Mouse (Mus musculus): ENCODE data around the gene Scn5a. TPM values are rescaled to one million over a fixed set of nuclear protein-coding genes. Genes with fewer than 3 reads are reported as not detected.
A peak's percentile ranks its signal among the peaks of the same experiment; 100 is the strongest.

Scn5a gene
- 0.39 and 0.59 TPM in 2 replicates for polyA plus RNA-seq (2014; fragmentation: Nextera tagmentation; extraction: Ambion mirVana)

GRCm38 (mm10) chr9:119578636-119579438 is at the start of gene Scn5a:
TSS of gene Scn5a (minus strand) at chr9:119579016.
- H3K9me3 ChIP-seq (replicated peaks; ENCODE audit: control insufficient read depth, low read length), result no peaks in the 10 kb centered on the region
- H3K9ac ChIP-seq (ENCODE audit: low read length), result peak within 1 kb of the TSS; percentile 71
- no peaks in the 10 kb centered on the region for H3K36me3 ChIP-seq (ENCODE audit: control insufficient read depth, insufficient read depth, low read length)
- ATAC-seq (peak; percentile 80), DNase-seq (ENCODE audit: low spot score) (peak; percentile 33)
- no peak within 1 kb of the TSS; the same call in 1 of the 2 replicates for H3K27ac ChIP-seq (ENCODE audit: low read depth, low read length)
- H3K4me3 ChIP-seq (ENCODE audit: low read depth, low read length), result peak within 1 kb of the TSS; percentile 55
- peaks cover 40% of the 10 kb centered on the region for H3K27me3 ChIP-seq (replicated peaks; ENCODE audit: control insufficient read depth, insufficient read depth, low read length)
- H3K4me1 ChIP-seq (ENCODE audit: control insufficient read depth, insufficient read depth, low read length), result peaks cover 4% of the 10 kb centered on the region; the same call in 1 of the 2 replicates
- peak within 1 kb of the TSS; percentile 98 for H3K4me2 ChIP-seq (ENCODE audit: low read length)
- 1% methylated on average over 58 of the region's 99 CpGs for WGBS

- 84% methylated on average over 6 of the region's 6 CpGs for WGBS
Measured at GRCm38 (mm10) chr9:119627227-119627626, 48.4 kb upstream of the Scn5a start.

GRCm38 (mm10) chr9:119624151-119624550 is 45.3 kb upstream of the Scn5a start:
- ATAC-seq, result no peak

More at GRCm38 (mm10) chr9:119627227-119627626, 48.4 kb upstream of the Scn5a start:
- H3K4me3 ChIP-seq (ENCODE audit: low read depth, low read length), result no peak overlapping the region
- no peaks in the 10 kb centered on the region for H3K27me3 ChIP-seq (replicated peaks; ENCODE audit: control insufficient read depth, insufficient read depth, low read length)
- H3K9me3 ChIP-seq (replicated peaks; ENCODE audit: control insufficient read depth, low read length), result no peaks in the 10 kb centered on the region
- no peak overlapping the region for H3K4me2 ChIP-seq (ENCODE audit: low read length)
- no peak overlapping the region for H3K27ac ChIP-seq (ENCODE audit: low read depth, low read length)
- ATAC-seq (no peak), DNase-seq (ENCODE audit: low spot score) (no peak)
- H3K4me1 ChIP-seq (ENCODE audit: control insufficient read depth, insufficient read depth, low read length), result peaks cover 7% of the 10 kb centered on the region; the same call in 1 of the 2 replicates
- H3K9ac ChIP-seq (ENCODE audit: low read length), result no peak overlapping the region
- no peaks in the 10 kb centered on the region for H3K36me3 ChIP-seq (ENCODE audit: control insufficient read depth, insufficient read depth, low read length)

GRCm38 (mm10) chr9:119614798-119615197 is 36.0 kb upstream of the Scn5a start:
- 87% methylated on average over 6 of the region's 6 CpGs for WGBS
- H3K4me3 ChIP-seq (ENCODE audit: low read depth, low read length), result no peak overlapping the region
- ATAC-seq (no peak), DNase-seq (ENCODE audit: low spot score) (no peak)
- H3K36me3 ChIP-seq (ENCODE audit: control insufficient read depth, insufficient read depth, low read length), result no peaks in the 10 kb centered on the region
- H3K27ac ChIP-seq (ENCODE audit: low read depth, low read length), result no peak overlapping the region
- no peaks in the 10 kb centered on the region for H3K4me1 ChIP-seq (ENCODE audit: control insufficient read depth, insufficient read depth, low read length)
- H3K9me3 ChIP-seq (replicated peaks; ENCODE audit: control insufficient read depth, low read length), result no peaks in the 10 kb centered on the region
- no peak overlapping the region for H3K4me2 ChIP-seq (ENCODE audit: low read length)
- H3K27me3 ChIP-seq (replicated peaks; ENCODE audit: control insufficient read depth, insufficient read depth, low read length), result no peaks in the 10 kb centered on the region
- H3K9ac ChIP-seq (ENCODE audit: low read length), result no peak overlapping the region

More at GRCm38 (mm10) chr9:119624151-119624550, 45.3 kb upstream of the Scn5a start:
- Histone ChIP-seq H3K9me3 (replicated peaks; ENCODE audit: control insufficient read depth, low read length) (no peaks in the 10 kb centered on the region), H3K36me3 (ENCODE audit: control insufficient read depth, insufficient read depth, low read length) (no peaks in the 10 kb centered on the region), H3K27me3 (replicated peaks; ENCODE audit: control insufficient read depth, insufficient read depth, low read length) (no peaks in the 10 kb centered on the region), H3K4me1 (ENCODE audit: control insufficient read depth, insufficient read depth, low read length) (no peaks in the 10 kb centered on the region), H3K4me3 (ENCODE audit: low read depth, low read length) (no peak overlapping the region), H3K27ac (ENCODE audit: low read depth, low read length) (no peak overlapping the region), H3K9ac (ENCODE audit: low read length) (no peak overlapping the region), H3K4me2 (ENCODE audit: low read length) (no peak overlapping the region)
- no peak for DNase-seq (ENCODE audit: low spot score)
- 82% methylated on average over 4 of the region's 4 CpGs for WGBS

- 80% methylated on average over 7 of the region's 7 CpGs for WGBS
Measured at GRCm38 (mm10) chr9:119610563-119611166, 31.8 kb upstream of the Scn5a start.

GRCm38 (mm10) chr9:119606906-119607305 is 28.1 kb upstream of the Scn5a start:
- ATAC-seq (no peak), DNase-seq (ENCODE audit: low spot score) (no peak)
- H3K4me2 ChIP-seq (ENCODE audit: low read length), result no peak overlapping the region
- no peak overlapping the region for H3K9ac ChIP-seq (ENCODE audit: low read length)
- H3K36me3 ChIP-seq (ENCODE audit: control insufficient read depth, insufficient read depth, low read length), result no peaks in the 10 kb centered on the region
- no peak overlapping the region for H3K27ac ChIP-seq (ENCODE audit: low read depth, low read length)
- H3K9me3 ChIP-seq (replicated peaks; ENCODE audit: control insufficient read depth, low read length), result no peaks in the 10 kb centered on the region
- H3K4me3 ChIP-seq (ENCODE audit: low read depth, low read length), result no peak overlapping the region
- 94% methylated on average over 5 of the region's 5 CpGs for WGBS
- no peaks in the 10 kb centered on the region for H3K27me3 ChIP-seq (replicated peaks; ENCODE audit: control insufficient read depth, insufficient read depth, low read length)
- no peaks in the 10 kb centered on the region for H3K4me1 ChIP-seq (ENCODE audit: control insufficient read depth, insufficient read depth, low read length)

More at GRCm38 (mm10) chr9:119610563-119611166, 31.8 kb upstream of the Scn5a start:
- H3K4me2 ChIP-seq (ENCODE audit: low read length), result no peak overlapping the region
- H3K27ac ChIP-seq (ENCODE audit: low read depth, low read length), result no peak overlapping the region
- DNase-seq (ENCODE audit: low spot score) (no peak), ATAC-seq (no peak)
- H3K36me3 ChIP-seq (ENCODE audit: control insufficient read depth, insufficient read depth, low read length), result no peaks in the 10 kb centered on the region
- H3K4me1 ChIP-seq (ENCODE audit: control insufficient read depth, insufficient read depth, low read length), result no peaks in the 10 kb centered on the region
- H3K27me3 ChIP-seq (replicated peaks; ENCODE audit: control insufficient read depth, insufficient read depth, low read length), result no peaks in the 10 kb centered on the region
- H3K9ac ChIP-seq (ENCODE audit: low read length), result no peak overlapping the region
- no peak overlapping the region for H3K4me3 ChIP-seq (ENCODE audit: low read depth, low read length)
- no peaks in the 10 kb centered on the region for H3K9me3 ChIP-seq (replicated peaks; ENCODE audit: control insufficient read depth, low read length)

- Histone ChIP-seq H3K4me1 (ENCODE audit: control insufficient read depth, insufficient read depth, low read length) (no peaks in the 10 kb centered on the region), H3K27me3 (replicated peaks; ENCODE audit: control insufficient read depth, insufficient read depth, low read length) (no peaks in the 10 kb centered on the region), H3K9me3 (replicated peaks; ENCODE audit: control insufficient read depth, low read length) (no peaks in the 10 kb centered on the region), H3K9ac (ENCODE audit: low read length) (no peak overlapping the region), H3K36me3 (ENCODE audit: control insufficient read depth, insufficient read depth, low read length) (no peaks in the 10 kb centered on the region), H3K4me3 (ENCODE audit: low read depth, low read length) (no peak overlapping the region), H3K27ac (ENCODE audit: low read depth, low read length) (no peak overlapping the region), H3K4me2 (ENCODE audit: low read length) (no peak overlapping the region)
- no peak for ATAC-seq
- 61% methylated on average over 8 of the region's 8 CpGs for WGBS
- no peak for DNase-seq (ENCODE audit: low spot score)
Measured at GRCm38 (mm10) chr9:119604607-119605006, 25.8 kb upstream of the Scn5a start.

GRCm38 (mm10) chr9:119598501-119598900 is 19.7 kb upstream of the Scn5a start:
- Histone ChIP-seq H3K36me3 (ENCODE audit: control insufficient read depth, insufficient read depth, low read length) (no peaks in the 10 kb centered on the region), H3K9me3 (replicated peaks; ENCODE audit: control insufficient read depth, low read length) (no peaks in the 10 kb centered on the region), H3K9ac (ENCODE audit: low read length) (no peak overlapping the region), H3K4me1 (ENCODE audit: control insufficient read depth, insufficient read depth, low read length) (no peaks in the 10 kb centered on the region), H3K4me3 (ENCODE audit: low read depth, low read length) (no peak overlapping the region), H3K27ac (ENCODE audit: low read depth, low read length) (no peak overlapping the region), H3K27me3 (replicated peaks; ENCODE audit: control insufficient read depth, insufficient read depth, low read length) (no peaks in the 10 kb centered on the region), H3K4me2 (ENCODE audit: low read length) (no peak overlapping the region)
- no peak for ATAC-seq
- DNase-seq (ENCODE audit: low spot score), result no peak
- 92% methylated on average over 10 of the region's 10 CpGs for WGBS

GRCm38 (mm10) chr9:119597332-119597731 is 18.5 kb upstream of the Scn5a start:
- Histone ChIP-seq H3K27me3 (replicated peaks; ENCODE audit: control insufficient read depth, insufficient read depth, low read length) (no peaks in the 10 kb centered on the region), H3K36me3 (ENCODE audit: control insufficient read depth, insufficient read depth, low read length) (no peaks in the 10 kb centered on the region), H3K9me3 (replicated peaks; ENCODE audit: control insufficient read depth, low read length) (no peaks in the 10 kb centered on the region), H3K4me3 (ENCODE audit: low read depth, low read length) (no peak overlapping the region), H3K27ac (ENCODE audit: low read depth, low read length) (no peak overlapping the region), H3K4me1 (ENCODE audit: control insufficient read depth, insufficient read depth, low read length) (no peaks in the 10 kb centered on the region), H3K9ac (ENCODE audit: low read length) (no peak overlapping the region), H3K4me2 (ENCODE audit: low read length) (no peak overlapping the region)
- WGBS, result 82% methylated on average over 8 of the region's 8 CpGs
- DNase-seq (ENCODE audit: low spot score) (no peak), ATAC-seq (no peak)
